Mouse (Mus musculus) cerebellum, postnatal 14 days (tissue): ENCODE data around the gene Ccdc151.
A peak's percentile ranks its signal among the peaks of the same experiment; 100 is the strongest.

ENCODE experiments used
- DNase-seq, 2 experiments: peaks; one replicate each; pipeline ENCODE4 v3.0.0; 2021; ENCODE audit warnings: mixed read lengths in 2 of 2

Ccdc151 gene

DNA sequence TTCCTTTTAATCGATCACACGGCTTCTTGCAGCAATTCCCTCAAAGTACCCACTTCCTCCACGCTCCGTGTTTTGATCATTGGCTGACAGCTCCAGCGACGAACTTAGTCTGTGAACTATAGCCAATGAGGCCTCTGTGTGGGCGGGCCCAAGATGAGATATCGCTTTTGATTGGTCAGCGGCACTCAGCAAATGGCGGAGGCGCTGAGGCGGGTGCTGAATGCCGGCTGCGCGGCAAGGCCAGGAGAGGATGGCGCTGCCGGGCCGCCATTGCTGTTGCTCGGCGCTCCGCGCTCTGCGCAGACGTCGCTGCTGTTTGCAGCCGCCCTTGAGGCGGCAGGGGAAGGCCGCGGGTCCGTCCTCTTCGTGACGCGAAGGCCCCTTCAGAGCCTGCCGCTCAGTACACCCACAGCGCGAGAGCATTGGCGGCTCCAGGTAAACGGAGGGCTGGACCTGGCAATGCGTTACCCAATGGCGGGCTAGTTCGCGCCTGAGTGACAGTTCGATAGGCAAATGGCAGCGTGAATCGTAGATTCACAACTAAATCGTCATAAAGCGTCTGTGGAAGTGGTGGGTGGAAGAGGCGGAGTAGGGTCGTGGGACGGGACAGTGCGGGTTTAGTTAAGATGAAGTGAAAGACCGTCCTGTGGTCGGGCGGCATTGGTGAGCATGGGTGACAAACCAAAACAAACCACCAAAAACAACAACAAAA is 46.7 kb downstream of the Ccdc151 start, which contains the start of gene Swsap1:
Gene Swsap1 (plus strand): TSS at position 186 of the 712 bp plus-strand sequence.
- peak; percentile 99 to 100 for DNase-seq

DNA sequence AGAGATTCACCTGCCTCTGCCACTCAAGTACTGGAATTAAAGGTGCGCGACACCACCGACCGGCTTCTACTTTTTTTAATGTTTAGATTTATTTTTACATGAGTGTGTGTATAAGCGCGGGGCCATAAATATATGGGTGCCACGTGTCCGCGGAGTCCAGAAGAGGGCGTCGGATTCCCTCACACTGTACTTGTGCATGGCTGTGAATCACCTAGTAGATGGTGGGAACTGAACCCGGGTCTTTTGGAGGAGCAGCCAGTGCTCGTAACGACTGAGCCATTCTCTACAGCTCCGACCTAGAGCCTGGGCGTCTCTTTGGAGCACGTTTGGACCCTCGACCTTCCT is 47.2 kb downstream of the Ccdc151 start:
- no peak for DNase-seq

DNA sequence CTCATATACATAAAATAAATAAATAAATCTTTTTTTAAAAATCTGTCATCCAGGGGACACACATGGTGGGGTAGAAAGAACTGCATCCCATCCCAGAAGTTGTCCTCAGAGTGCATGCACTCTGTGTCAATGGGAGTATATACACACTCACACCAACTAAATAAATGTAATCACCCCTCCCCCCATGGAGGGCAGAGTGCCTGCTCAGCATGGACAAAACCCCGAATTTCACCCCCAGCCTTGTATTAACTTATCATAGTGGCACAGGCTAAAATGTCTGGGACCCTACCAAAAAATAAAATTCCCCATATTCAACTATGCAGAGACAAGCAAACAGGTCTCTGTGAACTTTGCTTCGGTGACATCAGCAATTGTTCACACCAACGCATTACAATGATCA is 47.8 kb downstream of the Ccdc151 start:
- DNase-seq, result no peak

DNA sequence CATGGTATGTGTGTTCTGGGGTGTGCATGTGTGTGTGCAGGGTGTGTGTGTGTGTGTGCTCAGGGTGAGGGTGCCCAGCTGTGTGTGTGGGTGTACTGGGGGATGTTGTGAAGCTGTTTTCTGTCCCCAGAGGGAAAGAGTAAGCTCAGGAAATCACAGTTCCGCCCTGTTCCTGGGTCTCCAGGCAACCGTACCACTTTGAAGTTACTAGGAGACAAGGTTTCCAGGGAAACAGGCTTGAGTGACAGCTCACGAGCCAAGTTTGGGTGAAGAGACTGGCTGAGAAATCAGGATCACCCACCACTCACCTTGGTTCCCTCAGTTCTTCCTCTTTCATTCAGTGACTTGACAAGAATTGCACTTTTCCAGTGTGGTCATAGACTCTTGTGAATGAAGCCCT is 48.8 kb downstream of the Ccdc151 start:
- no peak for DNase-seq

DNA sequence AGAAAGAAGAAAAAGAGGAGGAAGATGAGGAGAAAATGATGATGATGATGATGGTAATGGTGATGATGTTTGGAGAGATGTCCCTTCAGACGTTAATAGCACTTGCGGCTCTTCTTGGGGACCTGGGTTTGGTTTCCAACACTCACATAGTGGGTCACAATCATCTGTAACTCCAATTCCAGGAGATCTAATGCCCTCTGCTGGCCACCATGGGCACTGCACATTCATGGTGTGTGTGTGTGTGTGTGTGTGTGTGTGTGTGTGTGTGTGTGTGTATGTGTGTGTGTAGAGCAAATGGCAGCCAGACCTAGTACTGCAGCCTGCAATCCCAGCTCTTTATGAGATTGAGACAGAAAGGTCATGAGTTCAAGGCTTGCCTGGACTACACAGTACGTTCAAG is 50.5 kb downstream of the Ccdc151 start:
- no peak for DNase-seq

DNA sequence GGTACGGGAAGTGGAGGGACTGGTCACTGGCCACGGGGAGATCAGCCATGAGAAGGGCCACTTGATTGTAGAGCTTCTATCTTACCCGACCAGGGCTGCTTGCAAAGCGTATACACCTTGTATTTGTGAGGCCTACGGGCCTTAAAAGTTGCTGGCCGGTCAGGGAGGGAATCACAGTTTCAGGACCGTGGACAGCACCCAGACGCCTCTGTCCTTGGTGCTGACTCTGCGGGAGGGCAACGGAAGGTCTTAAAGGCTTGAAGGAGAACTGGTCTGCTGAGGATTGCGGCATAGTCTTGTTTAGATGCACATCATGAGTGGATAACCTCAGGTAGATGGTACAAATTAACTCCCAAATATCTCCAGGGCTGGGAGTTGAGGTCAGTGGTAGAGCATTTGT is 52.1 kb downstream of the Ccdc151 start:
- no peak for DNase-seq

DNA sequence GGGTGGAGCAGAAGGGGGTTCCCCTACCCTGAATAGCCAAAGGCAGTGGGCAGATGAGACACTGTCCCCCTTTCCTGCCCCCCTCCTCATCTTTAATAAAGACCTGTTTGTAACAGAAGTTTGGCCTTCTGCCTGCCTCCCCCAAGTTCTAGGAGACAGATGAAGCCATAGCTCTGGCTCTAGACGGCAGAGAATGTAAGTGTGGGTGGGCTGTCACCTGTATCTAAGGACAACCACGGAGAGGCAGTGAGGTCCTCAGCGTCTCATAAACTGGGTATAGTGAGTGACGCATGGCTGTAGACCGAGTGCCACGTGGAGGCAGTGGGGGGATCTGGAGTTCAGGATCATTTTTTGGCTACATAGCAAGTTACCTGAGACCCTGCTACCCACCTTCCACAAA is 53.6 kb downstream of the Ccdc151 start:
- DNase-seq, result no peak

DNA sequence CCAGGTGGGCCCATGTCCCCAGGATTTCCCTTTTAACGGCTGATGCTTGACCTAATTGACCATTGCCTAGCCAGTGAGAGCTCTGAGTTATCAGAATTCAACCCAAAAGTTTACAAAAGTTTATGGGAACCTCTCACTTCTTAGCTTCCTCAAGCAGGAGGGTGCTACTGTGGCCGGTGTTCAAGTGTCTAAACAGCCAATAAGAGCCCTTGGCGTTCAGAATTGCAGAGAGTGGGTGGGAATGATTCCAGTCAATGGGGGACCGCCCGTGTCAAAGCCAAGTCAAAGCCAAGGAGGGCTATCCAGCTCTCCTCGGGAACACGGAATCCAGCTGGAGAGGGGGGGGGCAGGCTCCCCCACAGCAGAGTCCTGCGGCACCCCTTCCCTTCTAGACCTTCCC is 54.3 kb downstream of the Ccdc151 start:
- no peak for DNase-seq

DNA sequence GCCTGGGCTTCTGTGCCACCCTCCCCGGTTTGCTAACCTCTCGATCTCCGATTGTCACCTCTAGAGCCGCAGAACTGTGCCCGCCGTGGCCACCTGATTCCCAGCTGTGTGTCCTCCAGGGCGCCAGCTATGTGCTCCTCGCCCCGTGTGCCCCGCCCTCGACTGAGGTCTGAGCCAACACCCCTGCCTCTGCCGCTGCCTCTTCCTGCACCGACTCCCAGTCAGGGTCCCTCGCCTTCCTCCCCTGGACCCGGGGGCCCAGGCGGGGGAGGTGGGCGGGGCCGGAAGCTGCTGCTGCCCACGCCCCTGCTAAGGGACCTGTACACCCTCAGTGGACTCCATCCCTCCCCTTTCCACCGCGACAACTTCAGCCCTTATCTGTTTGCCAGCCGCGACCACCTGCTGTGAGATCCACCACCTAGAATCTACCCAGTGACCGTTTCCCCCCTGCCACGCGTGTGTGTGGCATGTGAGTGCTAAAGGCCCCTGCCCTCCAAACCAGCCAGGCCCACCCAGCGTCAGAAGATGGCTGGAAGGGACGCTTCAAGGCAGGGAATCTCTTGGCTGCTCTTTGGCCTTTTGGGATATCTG is 54.8 kb downstream of the Ccdc151 start:
- DNase-seq, result no peak

DNA sequence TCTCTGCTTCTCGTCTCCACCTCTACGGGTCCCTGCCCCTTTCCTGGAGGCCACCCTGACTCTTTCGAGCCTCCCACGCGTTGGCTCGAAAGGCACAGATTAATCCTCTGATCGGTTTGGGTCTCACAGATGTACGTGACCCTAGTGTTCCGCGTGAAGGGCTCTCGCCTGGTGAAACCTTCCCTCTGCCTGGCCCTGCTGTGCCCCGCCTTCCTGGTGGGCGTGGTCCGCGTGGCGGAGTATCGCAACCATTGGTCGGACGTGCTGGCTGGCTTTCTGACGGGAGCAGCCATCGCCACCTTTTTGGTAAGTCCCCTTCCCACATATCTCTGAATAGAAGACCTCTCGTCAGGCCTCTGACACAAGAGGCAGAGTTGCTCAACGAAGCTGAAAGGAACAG is 58.2 kb downstream of the Ccdc151 start:
- peak in 1 of 2 experiments; percentile 43 for DNase-seq

DNA sequence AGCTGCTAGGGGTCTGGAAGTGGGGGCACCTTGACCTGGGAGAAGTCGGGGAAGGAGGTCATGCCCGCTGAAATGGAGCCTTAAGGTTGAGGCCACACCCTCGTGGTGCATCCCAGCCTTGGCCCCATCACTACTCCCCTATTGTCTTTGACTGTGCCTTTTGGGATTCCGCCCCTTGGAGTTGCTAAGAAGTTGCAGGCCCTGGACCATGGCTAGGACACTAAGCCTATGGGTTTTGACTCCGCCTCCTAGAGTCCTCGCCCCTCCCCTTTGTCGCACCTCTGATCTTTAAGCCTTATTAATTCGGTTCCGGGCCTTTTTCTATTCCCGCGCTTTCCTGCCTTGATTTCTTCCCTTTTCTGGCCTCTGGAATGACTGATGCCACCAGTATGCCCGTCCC is 58.8 kb downstream of the Ccdc151 start:
- no peak for DNase-seq

DNA sequence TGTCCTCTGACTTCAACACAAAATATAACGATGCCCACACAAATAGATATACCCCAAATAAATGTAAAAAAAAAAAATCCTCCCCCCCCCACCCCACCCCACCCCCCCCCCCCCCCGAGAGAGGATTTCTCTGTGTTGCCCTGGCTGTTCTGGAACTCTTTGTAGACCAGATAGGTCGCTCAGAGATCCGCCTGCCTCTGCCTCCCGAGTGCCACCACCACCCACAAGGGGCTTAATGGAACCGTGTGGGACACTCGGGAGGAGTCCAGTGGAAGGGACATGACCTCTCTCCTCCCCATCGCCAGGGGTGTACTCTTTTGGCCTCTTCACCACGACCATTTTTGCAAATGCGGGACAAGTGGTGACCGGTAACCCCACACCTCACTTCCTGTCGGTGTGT is 59.4 kb downstream of the Ccdc151 start:
- DNase-seq, result no peak
